Mouse (Mus musculus): ENCODE measurements around the gene Mettl16. TPM values are rescaled to one million over a fixed set of nuclear protein-coding genes. Genes with fewer than 3 reads are reported as not detected.

The Mettl16 gene
- polyA plus RNA-seq, 1 experiment from 2014 or later, result 52.9 TPM

GRCm38 (mm10) chr11:74847919-74848521, 77.4 kb downstream of the Mettl16 start:
- DNase-seq (ENCODE audit: low spot score), result peak; percentile 88
- peaks cover 54% of the 10 kb centered on the region for H3K4me1 ChIP-seq
- H3K4me3 ChIP-seq, result peak overlapping the region; percentile 33
- 3% methylated on average over 13 of the region's 13 CpGs for WGBS
- no peaks in the 10 kb centered on the region for H3K27me3 ChIP-seq (ENCODE audit: insufficient read depth, poor library complexity, severe bottlenecking)
- no peaks in the 10 kb centered on the region for H3K9me3 ChIP-seq
- peaks cover 40% of the 10 kb centered on the region for H3K36me3 ChIP-seq
- peak overlapping the region; percentile 81 for H3K27ac ChIP-seq

- peaks cover 22% of the 10 kb centered on the region; the same call in 1 of the 2 replicates for H3K36me3 ChIP-seq
- no peak overlapping the region for H3K4me3 ChIP-seq
- peaks cover 37% of the 10 kb centered on the region for H3K4me1 ChIP-seq
- 70% methylated on average over 14 of the region's 14 CpGs for WGBS
- H3K27ac ChIP-seq, result no peak overlapping the region
- H3K9me3 ChIP-seq, result no peaks in the 10 kb centered on the region
- no peak for DNase-seq (ENCODE audit: low spot score)
- H3K27me3 ChIP-seq (ENCODE audit: insufficient read depth, poor library complexity, severe bottlenecking), result no peaks in the 10 kb centered on the region
Observed at GRCm38 (mm10) chr11:74850998-74851661, 80.5 kb downstream of the Mettl16 start.

DNA sequence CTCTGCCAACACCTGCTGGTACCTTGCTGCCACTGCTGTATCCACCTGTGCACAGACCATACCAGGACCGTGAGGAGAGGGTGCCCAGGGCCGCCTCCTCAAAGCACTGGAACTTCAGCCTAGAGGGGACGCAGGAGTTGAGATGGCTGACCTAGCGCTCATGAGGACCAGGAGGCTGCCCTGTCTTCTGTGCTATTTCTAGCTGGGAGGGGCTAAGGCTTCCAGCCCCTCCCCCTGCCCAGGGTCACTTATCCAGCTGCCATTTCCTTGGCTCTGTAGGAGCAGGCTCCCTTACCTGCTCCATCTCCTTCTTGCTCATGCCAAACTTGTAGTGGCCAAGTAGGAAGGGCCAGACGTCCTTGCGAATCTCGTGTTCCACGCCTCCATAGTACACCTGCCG, 87.1 kb downstream of the Mettl16 start:
- Histone ChIP-seq H3K9me3 (no peaks in the 10 kb centered on the region), H3K4me1 (peaks cover 29% of the 10 kb centered on the region), H3K36me3 (peaks cover 31% of the 10 kb centered on the region), H3K4me3 (no peak overlapping the region), H3K27me3 (ENCODE audit: insufficient read depth, poor library complexity, severe bottlenecking) (no peaks in the 10 kb centered on the region), H3K27ac (peak overlapping the region; percentile 33; the same call in 1 of the 2 replicates)
- WGBS, result 74% methylated on average over 9 of the region's 9 CpGs
- DNase-seq (ENCODE audit: low spot score), result no peak

GRCm38 (mm10) chr11:74862129-74862528, 91.5 kb downstream of the Mettl16 start:
- no peaks in the 10 kb centered on the region for H3K9me3 ChIP-seq
- no peak overlapping the region for H3K27ac ChIP-seq
- peaks cover 49% of the 10 kb centered on the region for H3K4me1 ChIP-seq
- no peak for DNase-seq (ENCODE audit: low spot score)
- no peak overlapping the region for H3K4me3 ChIP-seq
- no peaks in the 10 kb centered on the region for H3K27me3 ChIP-seq (ENCODE audit: insufficient read depth, poor library complexity, severe bottlenecking)
- H3K36me3 ChIP-seq, result peaks cover 23% of the 10 kb centered on the region
- WGBS, result 62% methylated on average over 5 of the region's 5 CpGs

- Histone ChIP-seq H3K4me1 (peaks cover 40% of the 10 kb centered on the region), H3K27ac (no peak overlapping the region), H3K27me3 (ENCODE audit: insufficient read depth, poor library complexity, severe bottlenecking) (no peaks in the 10 kb centered on the region), H3K4me3 (peak overlapping the region; percentile 12; the same call in 1 of the 2 replicates), H3K36me3 (peaks cover 25% of the 10 kb centered on the region), H3K9me3 (no peaks in the 10 kb centered on the region)
- no peak for DNase-seq (ENCODE audit: low spot score)
- WGBS, result 19% methylated on average over 11 of the region's 11 CpGs
Observed at GRCm38 (mm10) chr11:74863471-74863870, 92.8 kb downstream of the Mettl16 start.

DNA sequence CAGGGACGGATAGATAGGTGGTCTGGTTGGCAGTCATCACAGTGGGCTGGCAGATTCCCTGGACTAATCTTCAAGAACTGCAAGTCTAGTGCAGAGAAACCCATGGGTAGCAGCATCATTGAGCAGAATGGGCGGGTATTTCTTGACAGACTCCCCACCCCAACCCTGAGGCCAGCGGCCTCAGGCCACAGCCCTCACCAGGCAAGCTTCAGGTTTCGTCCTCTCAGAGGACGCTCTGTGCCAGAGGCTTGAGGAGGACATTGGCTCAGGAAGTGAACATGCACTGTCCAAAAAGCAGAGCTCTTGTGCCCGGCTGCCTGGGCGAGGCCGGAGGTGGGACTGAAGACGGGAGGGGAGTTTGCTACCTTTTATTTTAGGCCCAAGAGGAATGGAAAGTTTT, 93.8 kb downstream of the Mettl16 start:
- H3K27me3 ChIP-seq (ENCODE audit: insufficient read depth, poor library complexity, severe bottlenecking), result no peaks in the 10 kb centered on the region
- 79% methylated on average over 9 of the region's 9 CpGs for WGBS
- DNase-seq (ENCODE audit: low spot score), result no peak
- peaks cover 40% of the 10 kb centered on the region for H3K4me1 ChIP-seq
- no peaks in the 10 kb centered on the region for H3K9me3 ChIP-seq
- H3K36me3 ChIP-seq, result peaks cover 24% of the 10 kb centered on the region
- no peak overlapping the region for H3K27ac ChIP-seq
- no peak overlapping the region for H3K4me3 ChIP-seq

DNA sequence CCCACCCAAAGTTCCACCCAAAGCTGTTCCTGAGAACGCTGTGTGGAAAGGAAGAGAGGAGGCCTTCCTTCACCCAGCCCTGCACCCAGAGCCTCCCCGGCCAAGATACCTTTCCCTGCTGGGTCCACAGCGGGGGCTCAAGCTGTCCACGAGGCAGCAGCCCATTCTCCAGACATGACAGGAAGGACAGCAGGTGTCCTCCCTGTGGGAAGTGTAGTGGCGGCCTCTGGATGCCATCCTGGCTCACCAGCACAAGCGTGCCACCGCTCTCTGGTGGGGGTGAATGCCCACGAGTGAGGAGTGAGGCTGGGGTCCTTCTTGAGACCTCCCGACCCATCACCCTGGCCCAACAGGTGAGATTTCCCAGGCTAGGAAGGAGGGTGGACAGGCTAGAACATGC, 94.6 kb downstream of the Mettl16 start:
- WGBS, result 80% methylated on average over 9 of the region's 9 CpGs
- no peak for DNase-seq (ENCODE audit: low spot score)
- no peaks in the 10 kb centered on the region for H3K9me3 ChIP-seq
- H3K4me3 ChIP-seq, result no peak overlapping the region
- H3K36me3 ChIP-seq, result peaks cover 21% of the 10 kb centered on the region
- no peaks in the 10 kb centered on the region for H3K27me3 ChIP-seq (ENCODE audit: insufficient read depth, poor library complexity, severe bottlenecking)
- H3K4me1 ChIP-seq, result peaks cover 42% of the 10 kb centered on the region
- no peak overlapping the region for H3K27ac ChIP-seq

- no peaks in the 10 kb centered on the region for H3K9me3 ChIP-seq
- H3K4me1 ChIP-seq, result peaks cover 44% of the 10 kb centered on the region
- WGBS, result 78% methylated on average over 4 of the region's 4 CpGs
- no peak for DNase-seq (ENCODE audit: low spot score)
- peaks cover 21% of the 10 kb centered on the region for H3K36me3 ChIP-seq
- H3K27me3 ChIP-seq (ENCODE audit: insufficient read depth, poor library complexity, severe bottlenecking), result no peaks in the 10 kb centered on the region
- H3K27ac ChIP-seq, result no peak overlapping the region
- H3K4me3 ChIP-seq, result no peak overlapping the region
Observed at GRCm38 (mm10) chr11:74866640-74867039, 96.0 kb downstream of the Mettl16 start.

GRCm38 (mm10) chr11:74867181-74867580, 96.6 kb downstream of the Mettl16 start:
- H3K4me3 ChIP-seq, result no peak overlapping the region
- no peak for DNase-seq (ENCODE audit: low spot score)
- peaks cover 18% of the 10 kb centered on the region for H3K36me3 ChIP-seq
- H3K27me3 ChIP-seq (ENCODE audit: insufficient read depth, poor library complexity, severe bottlenecking), result no peaks in the 10 kb centered on the region
- H3K4me1 ChIP-seq, result peaks cover 41% of the 10 kb centered on the region
- H3K9me3 ChIP-seq, result no peaks in the 10 kb centered on the region
- no peak overlapping the region for H3K27ac ChIP-seq
- WGBS, result 81% methylated on average over 2 of the region's 2 CpGs

DNA sequence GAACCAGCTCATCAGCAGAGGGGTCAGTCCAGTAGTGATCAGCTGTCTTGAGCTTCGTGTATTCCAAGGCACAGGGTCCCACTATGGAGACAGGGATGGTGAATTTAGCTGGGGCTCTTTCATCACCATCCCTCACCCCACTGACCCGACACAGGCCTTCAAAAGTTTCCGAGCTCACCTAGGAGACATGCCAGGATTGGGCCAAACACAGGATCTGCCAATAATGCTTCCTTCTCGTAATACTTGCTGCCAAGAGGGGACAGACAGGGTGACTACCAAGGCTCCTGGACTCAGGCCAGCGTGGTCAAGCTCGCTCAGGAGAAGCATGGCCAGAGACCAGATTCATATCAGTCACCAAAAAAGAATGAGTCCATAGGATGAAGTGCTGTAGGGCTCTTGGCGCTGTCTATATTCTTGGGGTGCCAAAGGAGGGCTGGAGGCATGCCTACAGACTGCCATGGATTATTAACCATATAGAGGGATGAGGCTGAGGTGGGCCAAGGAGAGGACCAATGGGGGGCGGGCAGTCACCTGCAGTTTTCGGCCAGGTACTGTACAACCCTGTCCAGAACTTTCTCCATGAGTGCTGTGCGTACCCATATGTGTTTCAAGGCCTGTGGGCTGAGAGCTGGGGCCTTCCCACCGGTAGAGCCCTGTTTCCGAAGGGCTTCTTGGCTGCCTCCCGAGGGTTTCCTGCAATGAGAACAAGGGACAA, 97.6 kb downstream of the Mettl16 start:
- WGBS, result 90% methylated on average over 13 of the region's 13 CpGs

GRCm38 (mm10) chr11:74869603-74870002, 99.0 kb downstream of the Mettl16 start:
- WGBS, result 83% methylated on average over 6 of the region's 6 CpGs
- Histone ChIP-seq H3K27me3 (ENCODE audit: insufficient read depth, poor library complexity, severe bottlenecking) (no peaks in the 10 kb centered on the region), H3K4me1 (peaks cover 37% of the 10 kb centered on the region), H3K36me3 (peaks cover 17% of the 10 kb centered on the region; the same call in 1 of the 2 replicates), H3K27ac (no peak overlapping the region), H3K4me3 (no peak overlapping the region), H3K9me3 (no peaks in the 10 kb centered on the region)
- DNase-seq (ENCODE audit: low spot score), result no peak

More for the DNA sequence above, 97.6 kb downstream of the Mettl16 start:
- H3K4me1 ChIP-seq, result peaks cover 37% of the 10 kb centered on the region
- peaks cover 17% of the 10 kb centered on the region; the same call in 1 of the 2 replicates for H3K36me3 ChIP-seq
- H3K9me3 ChIP-seq, result no peaks in the 10 kb centered on the region
- H3K27me3 ChIP-seq (ENCODE audit: insufficient read depth, poor library complexity, severe bottlenecking), result no peaks in the 10 kb centered on the region
- H3K4me3 ChIP-seq, result no peak overlapping the region
- no peak overlapping the region for H3K27ac ChIP-seq
- no peak for DNase-seq (ENCODE audit: low spot score)

DNA sequence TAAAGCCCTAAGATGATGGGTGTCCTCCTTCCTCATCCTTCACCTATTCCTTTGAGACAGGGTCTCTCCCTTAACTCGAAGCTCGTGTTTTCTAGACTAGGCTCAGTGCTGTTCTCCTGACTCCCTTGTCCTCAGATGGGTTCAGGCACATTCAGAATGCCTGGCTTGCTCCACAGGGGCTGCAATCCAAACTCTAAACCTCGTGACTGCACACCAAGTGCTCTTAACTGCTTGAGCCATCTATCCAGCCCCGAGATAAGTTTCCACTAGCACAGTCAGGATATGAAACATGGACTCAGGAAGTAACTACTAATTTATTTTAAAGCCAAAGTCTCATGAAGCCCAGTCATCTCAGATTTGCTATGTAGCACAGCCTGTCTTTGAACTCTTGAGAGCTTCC, 99.9 kb downstream of the Mettl16 start:
- H3K9me3 ChIP-seq, result no peaks in the 10 kb centered on the region
- no peak for DNase-seq (ENCODE audit: low spot score)
- no peak overlapping the region; the same call in 1 of the 2 replicates for H3K27ac ChIP-seq
- peaks cover 44% of the 10 kb centered on the region for H3K4me1 ChIP-seq
- no peaks in the 10 kb centered on the region for H3K27me3 ChIP-seq (ENCODE audit: insufficient read depth, poor library complexity, severe bottlenecking)
- H3K4me3 ChIP-seq, result no peak overlapping the region
- WGBS, result 70% methylated on average over 4 of the region's 4 CpGs
- H3K36me3 ChIP-seq, result peaks cover 17% of the 10 kb centered on the region; the same call in 1 of the 2 replicates
